Mouse (Mus musculus) C2C12 (cell line): ENCODE data around the gene Tmem209.

Source experiments
- CTCF ChIP-seq: IDR thresholded peaks from one replicate; pipeline ENCODE4 v1.5.1; 2011; ENCODE audit not compliant: control insufficient read depth, insufficient read depth, insufficient read length
- MAX ChIP-seq: IDR thresholded peaks from one replicate; pipeline ENCODE4 v1.6.1; 2011; ENCODE audit warnings: mild to moderate bottlenecking, control low read depth
- USF1 ChIP-seq: IDR thresholded peaks from one replicate; pipeline ENCODE4 v1.6.1; 2011; ENCODE audit warnings: low read depth, mild to moderate bottlenecking, control low read depth, moderate library complexity

DNA sequence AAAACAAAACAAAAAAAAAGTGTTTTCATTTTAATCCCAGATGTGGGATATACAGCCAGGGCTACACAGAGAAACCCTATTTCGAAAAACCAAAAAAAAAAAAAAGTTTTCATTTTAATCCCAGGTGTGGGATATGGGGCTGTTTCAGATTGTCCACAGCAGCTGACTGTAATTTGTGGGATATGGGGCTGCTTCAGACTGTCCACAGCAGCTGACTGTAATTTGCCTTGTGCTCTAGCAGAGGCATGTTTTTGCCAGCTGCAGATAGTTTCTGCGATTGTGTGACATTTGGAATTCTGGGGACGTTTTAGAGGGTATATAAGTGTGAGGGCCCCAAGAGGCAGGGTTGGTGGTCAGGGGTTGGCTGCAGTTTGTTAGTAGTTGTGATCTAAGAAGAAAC is 37.9 kb downstream of the Tmem209 start:
- TF ChIP-seq CTCF (no peak), USF1 (no peak), MAX (no peak)
